Mouse (Mus musculus) retina, postnatal 1 day (tissue): ENCODE results near the gene Ddah2.

ENCODE experiments used
- DNase-seq: peaks from one replicate; pipeline ENCODE4 v3.0.0-alpha.2; 2012

Ddah2 gene

DNA sequence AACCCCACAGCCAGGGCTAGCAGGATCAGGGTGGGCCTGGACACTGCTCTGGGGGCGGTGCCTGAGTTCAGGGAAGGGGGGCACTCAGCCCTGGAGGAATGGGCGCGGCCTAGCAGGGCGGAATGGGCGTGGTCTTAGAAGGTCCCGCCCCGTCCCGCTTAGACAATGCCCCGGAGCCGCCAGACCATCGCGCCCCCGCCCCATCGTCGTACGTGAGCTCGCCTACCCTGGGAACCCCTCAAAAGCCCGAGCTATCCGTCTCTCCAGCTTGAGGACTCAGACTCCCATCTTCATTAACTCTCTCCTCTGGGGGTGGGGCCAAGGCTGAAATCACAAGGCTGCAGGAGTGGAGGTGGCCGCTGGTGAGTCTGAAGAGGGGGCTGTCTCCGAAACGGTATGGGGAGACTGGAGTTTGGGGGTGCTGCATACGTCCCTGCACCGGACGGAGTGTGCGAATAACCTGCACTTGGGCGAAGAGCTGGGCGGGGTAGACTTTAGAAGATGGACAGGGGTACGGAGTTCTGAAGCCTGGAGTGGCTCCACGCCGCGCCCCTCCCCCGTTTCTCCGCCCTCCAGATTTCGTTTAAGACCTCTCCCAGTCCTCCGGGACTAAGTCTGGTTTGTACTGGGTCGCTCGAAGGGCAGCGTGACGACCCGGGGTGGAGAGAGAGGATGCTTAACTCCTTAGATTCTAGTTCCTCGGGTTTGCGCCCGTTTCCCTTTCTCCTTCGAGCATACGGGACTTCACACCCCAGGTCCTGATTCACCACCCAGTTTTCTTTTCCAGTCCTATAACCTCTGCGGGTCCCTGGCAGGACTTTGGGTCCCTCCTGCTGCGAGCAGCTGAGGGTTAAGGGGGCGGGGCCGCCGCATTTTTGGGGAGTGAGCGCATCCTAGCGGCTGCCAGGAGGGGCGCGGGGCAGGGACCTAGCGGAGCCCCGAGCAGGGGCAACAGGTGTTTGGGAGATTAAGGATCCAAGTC, at the start of gene Ddah2:
Ddah2 (plus strand) TSS at position 125 of the 982 bp plus-strand sequence.
- peak; percentile 96 for DNase-seq

DNA sequence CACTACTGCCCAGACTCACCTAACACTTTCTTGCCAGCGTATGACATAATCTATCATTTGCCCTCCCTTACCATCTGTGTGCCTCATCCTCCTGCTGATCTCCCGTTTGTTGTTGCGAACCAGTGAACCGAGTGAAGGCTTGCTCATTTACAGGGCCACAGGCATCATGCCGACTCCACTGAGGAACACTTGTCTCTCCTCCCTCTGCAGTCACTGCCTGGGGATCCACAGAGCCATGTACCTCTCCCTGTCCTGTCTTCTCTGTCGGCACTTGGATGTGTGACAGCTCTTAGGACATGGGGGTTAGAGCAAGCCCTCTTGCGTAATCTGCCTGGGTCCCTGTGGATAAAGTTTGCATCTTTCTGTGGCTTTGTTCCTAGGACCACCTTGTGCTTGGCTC, 49.2 kb upstream of the Ddah2 start:
- DNase-seq = no peak

DNA sequence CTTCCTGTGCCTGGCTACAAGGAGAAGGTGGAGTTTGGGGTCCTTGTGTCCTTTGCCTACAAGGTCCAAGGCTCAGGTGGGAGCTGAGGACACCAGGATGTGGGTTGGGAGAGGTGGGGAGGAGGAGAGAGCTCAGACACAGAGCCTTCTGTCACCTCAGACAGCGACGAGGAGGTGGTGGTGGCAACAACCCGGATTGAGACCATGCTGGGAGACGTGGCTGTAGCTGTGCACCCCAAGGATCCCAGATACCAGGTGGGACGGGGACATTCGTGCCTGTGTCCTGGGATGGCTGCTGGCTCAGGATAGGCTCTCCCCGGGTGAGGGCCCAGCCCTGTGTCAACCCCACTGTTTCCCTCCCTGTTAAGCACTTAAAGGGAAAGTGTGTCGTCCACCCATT, 47.4 kb upstream of the Ddah2 start:
- no peak for DNase-seq

DNA sequence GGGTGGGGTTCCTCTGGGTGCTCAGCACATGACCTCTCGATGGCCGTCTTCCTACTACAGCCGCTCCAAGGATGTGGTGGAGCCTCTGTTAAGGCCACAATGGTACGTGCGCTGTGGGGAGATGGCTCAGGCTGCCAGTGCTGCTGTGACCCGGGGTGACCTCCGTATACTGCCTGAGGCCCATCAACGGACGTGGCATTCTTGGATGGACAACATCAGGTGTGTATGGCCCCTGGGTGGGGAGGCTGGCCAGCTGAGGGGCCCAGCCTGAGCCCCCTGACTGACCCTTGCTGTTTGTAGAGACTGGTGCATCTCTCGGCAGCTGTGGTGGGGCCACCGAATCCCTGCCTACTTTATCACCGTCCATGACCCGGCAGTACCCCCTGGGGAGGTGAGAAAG, 46.4 kb upstream of the Ddah2 start:
- no peak for DNase-seq

DNA sequence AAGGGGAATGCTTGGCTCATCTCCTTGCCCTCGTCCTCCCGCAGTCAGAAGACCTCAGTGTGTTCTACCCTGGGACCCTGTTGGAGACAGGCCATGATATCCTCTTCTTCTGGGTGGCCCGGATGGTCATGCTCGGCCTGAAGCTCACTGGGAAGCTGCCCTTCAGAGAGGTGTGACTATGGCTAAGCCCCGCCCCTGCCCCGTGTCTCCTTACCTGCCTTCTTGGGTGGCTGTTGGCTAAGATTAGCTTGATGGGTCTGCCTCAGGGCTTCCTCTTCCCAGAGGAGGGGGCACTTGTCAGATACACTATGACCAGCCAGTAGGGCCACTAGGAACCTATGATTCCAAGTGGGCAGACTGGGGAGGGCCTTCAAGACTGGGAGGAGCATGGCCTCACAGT, 45.6 kb upstream of the Ddah2 start:
- DNase-seq = no peak

DNA sequence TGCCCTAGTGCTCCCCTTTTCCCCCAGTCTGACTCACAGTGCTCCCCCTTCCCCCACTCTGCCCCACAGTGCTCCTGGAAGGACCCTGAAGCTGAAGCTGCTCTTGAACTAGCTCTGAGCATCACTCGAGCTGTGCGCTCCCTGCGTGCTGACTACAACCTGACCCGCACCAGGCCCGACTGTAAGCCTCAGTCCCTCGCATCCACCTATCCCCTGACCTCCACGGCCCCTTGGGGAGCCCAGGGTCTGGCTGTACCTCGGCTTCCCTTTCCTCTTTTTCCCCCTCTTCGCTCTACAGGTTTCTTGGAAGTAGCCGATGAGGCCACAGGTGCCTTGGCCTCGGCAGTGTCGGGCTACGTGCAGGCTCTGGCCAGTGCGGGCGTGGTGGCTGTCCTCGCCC, 43.5 kb upstream of the Ddah2 start:
- no peak for DNase-seq

DNA sequence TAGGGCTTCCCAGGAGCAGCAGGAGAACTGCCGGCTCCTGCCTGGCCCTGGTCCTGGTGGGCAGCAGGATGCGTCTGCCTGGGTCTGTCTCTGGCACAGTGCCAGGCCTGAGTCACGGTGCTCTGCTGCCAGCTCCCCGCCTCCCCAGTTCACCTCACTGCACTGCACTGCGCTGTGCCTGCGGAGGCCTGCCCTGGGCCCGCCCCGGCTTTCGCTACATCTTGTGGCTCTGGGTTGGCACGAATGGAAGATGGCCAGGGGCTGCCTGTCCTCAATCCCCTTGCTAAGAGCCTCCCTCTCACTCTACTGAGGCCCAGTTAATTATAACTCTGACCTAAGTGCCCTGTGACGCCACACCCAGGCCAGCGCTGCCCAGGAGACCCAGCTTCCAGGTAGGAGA, 42.5 kb upstream of the Ddah2 start, which contains the start of gene Vwa7:
Vwa7 (plus strand) TSS at position 204 of the 400 bp plus-strand sequence.
- DNase-seq = peak; percentile 70

DNA sequence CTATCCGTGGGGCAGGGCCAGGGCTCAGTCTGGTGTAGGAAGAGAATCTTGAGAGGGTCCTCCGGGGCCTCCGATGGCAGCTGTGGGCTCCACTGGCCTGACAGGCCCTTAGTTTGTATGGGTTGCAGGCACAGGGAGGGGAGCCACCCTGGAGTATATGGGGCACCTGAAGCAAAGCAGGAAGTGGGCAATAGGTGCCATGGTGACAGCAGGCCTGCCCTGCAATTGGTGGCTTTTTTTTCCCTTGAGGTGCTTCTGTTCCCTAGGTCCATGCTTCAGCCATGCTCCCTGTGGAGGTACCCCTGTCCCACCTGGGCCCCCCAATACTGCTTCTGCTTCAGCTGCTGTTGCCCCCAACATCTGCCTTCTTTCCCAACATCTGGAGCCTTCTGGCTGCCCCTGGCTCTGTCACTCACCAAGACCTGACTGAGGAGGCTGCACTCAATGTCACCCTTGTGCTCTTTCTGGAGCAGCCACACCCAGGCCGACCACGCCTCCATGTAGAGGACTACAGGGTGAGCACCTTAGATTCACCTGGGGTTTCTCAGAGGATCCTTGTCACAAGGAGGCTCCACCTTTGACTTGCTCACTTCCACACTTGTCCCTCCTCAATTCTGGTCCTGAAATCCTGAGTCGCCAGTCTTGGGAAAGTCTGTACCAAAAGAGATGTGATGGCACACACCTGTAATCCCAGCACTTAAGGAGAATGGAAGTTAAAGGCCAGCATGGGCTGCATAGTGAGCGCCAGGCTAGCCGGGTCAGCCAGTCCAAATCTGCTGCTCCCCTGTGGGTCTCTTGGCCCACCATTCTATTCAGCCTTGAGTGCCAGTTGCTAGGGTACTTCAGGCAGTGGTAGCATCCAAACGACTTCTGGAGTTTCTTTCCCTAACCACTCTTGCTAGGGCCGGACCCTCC, 41.8 kb upstream of the Ddah2 start:
- DNase-seq = no peak

DNA sequence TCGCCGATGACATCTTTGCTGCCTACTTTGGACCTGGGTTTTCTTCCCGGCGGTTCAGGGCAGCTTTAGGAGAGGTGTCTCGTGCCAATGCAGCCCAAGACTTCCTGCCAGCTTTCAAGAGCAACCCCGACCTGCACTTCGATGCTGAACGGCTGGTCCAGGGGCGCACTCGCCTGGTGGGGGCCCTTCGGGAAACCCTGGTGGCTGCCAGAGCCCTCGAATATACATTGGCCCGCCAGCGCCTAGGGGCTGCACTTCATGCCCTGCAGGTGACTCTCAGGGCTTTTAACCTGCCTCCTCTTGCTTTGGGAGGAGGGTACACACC, 41.2 kb upstream of the Ddah2 start:
- no peak for DNase-seq

DNA sequence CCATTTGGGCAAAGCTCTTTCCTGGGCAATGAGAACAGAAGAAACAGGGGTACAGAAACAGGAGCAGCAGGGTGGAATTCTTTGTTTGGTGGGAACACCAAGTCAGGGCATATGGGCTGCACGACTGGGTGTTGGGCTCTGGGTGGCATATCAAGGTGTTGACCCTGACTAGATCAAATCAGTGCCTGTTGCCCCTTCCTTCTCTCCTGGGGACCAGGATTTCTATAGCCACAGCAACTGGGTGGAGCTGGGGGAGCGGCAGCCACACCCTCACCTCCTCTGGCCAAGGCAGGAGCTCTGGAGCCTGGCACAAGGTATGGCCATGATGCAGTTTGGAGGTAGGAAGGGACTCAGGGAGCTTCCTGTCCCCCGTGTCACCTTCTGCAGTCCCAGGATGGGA, 40.7 kb upstream of the Ddah2 start:
- no peak for DNase-seq

DNA sequence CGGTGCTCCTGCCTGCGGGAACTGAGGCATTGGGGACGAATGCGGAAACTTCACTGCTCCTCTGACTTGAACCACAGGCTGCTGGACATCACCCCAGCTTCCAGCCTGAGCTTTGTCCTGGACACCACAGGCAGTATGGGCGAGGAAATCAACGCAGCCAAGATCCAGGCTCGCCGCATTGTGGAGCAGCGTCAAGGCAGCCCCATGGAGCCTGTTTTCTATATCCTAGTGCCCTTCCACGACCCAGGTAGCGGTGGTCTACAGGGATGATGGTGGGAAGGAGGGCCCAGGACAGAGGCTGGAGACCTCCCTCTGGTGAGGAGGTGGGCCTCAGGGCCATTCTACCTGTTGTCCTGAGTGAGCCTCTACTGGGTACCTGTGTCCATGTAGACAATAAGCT, 38.9 kb upstream of the Ddah2 start:
- no peak for DNase-seq

DNA sequence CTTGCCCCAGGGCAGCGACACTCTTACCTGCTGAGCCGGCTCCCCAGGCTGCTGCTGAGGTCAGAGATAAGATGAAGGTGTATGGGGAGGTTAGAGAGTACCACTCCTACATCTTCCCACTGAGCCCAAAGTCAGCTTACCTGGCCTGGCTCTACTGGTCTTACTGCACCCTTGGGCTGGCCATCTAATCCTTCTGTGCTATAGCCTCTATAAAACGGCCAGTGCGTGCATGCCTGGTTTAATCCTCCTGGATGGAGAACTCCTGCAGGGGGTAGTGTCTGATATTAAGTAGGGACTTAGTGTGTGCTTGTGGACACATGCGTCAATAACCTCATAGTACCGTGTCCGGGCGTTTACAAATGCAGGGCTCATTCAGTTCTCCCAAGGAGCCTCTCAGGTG, 38.3 kb upstream of the Ddah2 start:
- DNase-seq = no peak

DNA sequence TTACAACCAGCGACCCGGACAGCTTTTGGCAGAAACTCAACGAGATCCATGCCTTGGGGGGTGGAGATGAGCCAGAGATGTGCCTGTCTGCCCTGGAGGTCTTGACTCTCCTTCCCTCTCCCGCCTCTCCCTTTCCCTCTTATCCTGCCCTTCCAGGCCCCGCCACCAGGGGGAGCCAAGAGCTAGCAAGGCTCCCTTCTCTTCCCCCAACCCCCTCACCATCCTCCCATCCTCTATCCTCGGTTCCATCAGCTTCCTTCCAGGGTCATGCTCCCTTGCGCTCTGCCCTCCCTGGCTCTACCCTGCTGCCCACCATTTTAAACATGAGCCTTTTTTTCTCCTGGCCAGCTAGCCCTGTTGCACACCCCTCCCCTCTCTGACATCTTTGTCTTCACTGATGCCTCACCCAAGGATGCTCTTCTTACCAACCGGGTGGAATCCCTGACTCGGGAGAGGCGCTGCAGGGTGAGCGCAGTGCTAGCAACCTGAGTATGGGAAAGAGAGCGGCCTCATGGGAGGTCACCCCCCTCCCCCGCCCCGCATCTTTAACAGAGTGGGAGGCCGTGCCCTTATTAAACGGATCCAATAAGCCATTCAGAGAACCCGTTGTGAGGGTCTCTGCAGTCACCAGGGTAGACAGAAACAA, 37.5 kb upstream of the Ddah2 start:
- DNase-seq = peak; percentile 94

DNA sequence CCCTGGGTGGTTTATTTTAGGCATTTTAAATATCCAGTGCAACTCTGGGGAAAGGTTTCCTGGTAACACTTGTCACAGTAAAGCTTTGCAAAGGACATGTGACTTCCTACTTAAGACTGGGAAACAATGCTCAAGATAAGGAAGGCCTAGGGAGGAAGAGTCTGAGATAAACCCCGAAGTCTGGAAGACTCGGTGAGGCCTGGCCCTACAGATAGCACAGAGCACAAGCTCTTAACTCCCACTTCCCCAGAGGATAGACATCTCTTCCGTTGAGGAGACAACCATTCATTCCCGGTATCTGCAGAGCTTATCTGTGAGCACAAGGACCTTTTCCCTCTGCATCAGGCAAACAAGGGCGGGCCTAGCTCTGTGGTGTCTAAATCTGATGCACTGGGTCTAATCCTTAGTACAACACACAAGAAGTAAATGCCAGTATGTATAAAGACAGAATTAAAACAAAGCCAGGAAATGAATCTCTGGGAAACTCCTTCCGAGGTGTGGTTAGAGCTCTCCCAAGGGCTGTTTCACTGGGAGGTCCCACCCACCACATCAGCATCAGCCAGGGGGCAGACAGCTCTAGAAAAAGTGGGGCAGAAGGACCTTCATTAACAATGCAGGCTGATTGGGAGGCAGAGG, 36.9 kb upstream of the Ddah2 start:
- no peak for DNase-seq

DNA sequence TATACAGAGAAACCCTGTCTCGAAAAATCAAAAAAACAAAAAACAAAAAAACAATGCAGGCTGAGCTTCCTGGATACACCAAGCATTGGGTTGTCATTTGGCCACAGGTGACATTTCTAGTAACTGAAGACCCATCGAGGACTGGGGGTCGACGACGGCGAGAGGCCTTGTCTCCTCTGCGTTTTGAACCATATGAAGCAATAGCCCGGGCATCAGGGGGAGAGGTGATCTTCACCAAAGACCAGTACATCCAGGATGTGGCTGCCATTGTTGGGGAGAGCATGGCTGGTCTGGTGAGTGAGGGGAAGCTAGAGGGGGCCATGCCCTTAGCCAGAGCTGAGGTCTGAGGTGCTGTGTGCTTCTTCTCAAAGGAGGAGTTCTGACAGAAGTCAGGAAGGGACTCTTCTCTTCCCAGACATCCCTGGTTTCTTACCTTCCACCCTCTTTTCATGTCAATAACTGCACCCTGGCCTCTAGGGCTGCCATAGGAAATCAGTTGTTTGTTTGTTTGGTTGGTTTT, 36.2 kb upstream of the Ddah2 start:
- DNase-seq = no peak

DNA sequence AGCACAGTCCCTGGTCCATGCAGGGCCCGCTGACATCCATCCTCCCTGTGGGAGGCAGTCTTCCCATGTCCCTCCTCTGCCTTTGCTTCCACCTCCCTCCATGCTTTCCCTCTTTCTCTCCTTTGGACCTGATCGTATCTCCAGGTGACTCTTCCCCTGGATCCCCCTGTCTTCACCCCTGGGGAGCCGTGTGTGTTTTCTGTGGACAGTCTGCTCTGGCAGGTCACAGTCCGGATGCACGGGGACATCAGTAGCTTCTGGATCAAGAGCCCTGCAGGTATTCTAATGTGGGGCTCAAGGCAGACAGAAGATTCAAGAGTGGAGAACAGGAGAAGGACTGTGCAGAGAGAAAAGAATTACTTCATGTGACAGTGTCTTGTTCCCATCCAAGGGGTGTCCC, 35.6 kb upstream of the Ddah2 start:
- no peak for DNase-seq

DNA sequence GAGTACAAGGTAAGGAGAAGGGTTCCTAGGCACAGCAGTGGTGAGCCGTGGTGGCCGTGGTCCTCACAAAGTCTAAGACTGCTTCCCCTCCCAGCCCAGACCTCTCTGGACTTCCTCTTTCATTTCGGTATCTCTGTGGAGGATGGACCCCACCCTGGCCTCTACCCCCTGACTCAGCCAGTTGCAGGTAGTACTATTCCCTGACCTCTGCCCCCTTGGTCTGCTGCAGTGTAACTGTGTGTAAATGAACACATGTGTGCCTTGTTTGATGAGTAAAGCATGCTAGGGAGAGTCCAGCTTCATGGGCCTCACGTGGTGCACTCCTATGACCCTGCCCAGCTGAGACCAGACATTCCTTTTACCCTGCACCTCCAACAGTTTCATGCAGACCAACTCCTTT, 35.1 kb upstream of the Ddah2 start:
- no peak for DNase-seq

DNA sequence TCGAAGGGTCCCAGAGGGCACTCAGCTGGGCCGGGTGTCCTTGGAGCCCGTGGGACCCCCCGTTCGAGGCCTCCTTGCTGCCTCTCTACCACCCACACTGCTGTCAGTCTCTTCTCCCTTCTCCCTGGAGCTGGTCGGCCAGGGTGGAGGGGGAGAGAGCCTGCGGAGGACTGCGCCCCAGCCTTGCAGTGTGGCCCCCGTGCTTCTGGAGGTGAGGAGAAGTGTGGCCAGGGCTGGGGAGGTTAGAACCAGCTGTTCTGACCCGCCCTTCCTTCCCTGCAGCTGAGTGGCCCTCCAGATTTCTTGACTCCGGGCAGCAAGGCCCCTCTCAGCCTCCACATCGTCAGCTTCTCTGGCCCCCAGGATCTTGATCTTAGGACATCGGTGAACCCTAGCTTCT, 34.6 kb upstream of the Ddah2 start:
- DNase-seq = no peak

DNA sequence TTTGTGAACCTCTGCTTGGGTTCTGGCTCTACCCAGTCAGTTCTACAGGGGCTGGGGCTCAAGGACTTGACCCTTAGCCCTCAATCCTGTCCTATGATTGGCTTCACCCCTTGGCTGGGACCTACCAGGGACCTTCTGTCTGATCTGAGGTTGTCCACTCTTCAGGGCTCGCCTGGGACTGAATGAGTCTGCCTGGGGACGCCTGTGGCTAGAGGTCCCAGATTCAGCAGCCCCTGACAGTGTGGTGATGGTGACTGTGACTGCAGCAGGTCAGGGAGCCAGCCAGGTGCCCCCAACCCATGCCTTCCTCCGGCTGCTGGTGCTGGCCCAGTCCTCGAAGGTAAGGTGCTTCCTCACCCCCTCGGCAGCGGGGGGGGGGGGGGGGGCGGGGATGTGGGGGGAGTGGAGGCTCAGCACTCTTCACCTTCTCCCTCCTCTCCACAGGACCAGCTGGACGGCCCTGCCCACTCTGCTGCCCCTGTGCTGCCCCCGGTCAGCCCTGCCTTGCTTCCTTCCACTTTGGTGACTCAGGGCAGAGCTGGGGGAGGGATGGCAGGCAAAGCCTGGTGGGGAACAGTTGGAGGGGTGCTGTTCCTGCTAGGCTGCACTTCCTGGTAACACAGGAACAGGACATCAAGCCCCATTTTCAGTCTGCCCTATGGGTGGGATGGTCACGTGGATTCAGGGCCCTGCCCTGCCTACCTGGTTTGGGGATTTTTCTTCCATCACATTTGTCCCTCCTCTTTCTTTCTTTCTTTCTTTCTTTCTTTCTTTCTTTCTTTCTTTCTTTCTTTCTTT, 33.9 kb upstream of the Ddah2 start:
- DNase-seq = no peak

DNA sequence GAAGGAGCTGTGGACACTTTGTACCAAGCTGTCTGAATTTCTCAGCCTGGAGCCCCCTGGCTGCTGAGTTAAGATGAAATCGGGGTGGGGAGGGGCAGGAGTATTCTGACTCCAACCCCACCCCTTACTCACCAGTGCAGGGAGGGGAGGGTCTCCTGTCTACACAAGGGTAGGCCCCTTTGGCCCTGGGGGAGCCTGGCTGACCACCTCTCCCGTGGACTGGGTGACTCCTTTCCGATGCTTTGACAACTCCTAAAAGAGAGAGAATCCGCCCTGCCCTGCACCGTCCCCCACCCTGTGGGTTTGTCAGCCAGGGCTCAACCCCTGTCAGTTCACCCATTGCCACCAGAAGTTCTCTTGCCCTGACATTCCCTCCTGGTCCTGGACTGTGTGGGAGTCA, 32.6 kb upstream of the Ddah2 start:
- no peak for DNase-seq

DNA sequence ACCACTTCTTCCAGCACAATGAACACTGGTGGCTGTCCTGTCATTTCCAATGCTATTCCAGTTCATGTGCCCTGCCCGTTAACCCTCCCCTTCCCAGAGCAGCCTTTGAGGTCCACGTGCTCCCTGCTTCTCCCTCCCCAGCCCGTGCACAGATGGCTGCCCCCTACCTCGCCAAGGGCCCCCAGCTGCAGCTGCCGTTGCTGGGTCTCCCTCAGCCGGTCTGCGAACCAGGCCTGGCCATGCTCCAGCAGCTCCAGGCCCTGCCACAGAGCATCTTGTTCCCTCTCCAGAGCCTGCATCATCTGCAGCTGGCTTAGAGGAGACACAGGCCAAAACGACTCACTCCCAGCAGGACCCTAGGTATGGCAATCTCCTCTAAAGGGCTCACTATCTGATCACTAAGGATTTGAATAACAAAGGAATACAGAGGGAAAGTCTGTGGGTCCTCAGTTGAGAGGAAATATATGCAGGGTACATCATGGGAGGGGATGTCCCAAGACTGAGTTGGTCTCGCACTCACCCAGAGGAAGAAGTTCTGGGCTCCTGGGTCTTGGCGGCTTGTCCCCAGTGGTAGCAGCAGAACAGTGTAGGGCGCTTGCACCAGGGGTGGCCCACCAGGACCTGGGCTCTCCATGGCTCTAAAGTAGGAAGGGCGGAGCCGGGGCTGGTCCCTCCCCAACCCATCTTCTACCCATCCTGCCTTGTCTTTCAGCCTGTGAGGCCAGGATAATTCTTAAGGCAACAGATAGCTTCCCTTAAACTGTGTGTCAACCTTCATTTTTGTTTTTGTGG, 31.4 kb upstream of the Ddah2 start, which contains the start of gene Sapcd1:
Sapcd1 (minus strand) TSS at position 740 of the 792 bp plus-strand sequence.
- DNase-seq = peak; percentile 97
